Mouse (Mus musculus) layer of hippocampus, adult 8-10 months (tissue): ENCODE measurements around the gene Tbca. TPM values are rescaled to one million over a fixed set of nuclear protein-coding genes. Genes with fewer than 3 reads are reported as not detected.

Source experiments
- DNase-seq, 2 experiments: peaks; one replicate each; pipeline ENCODE4 v3.0.0; 2022; ENCODE audit warnings: low spot score in 2 of 2
- total RNA-seq, 4 experiments: library from RNA; stranded (reverse); gene quantifications; 2 replicates each; pipeline ENCODE4 v1.2.4; 2022

Gene Tbca
- total RNA-seq, 4 experiments from 2014 or later = 137 to 161 (median 147) TPM

GRCm38 (mm10) chr13:94877991-94878745, 89.5 kb downstream of the Tbca start:
- no peak for DNase-seq

- DNase-seq = no peak
These were observed 92.5 kb downstream of the Tbca start for GRCm38 (mm10) chr13:94881201-94881600.

- DNase-seq = no peak
These were observed 93.5 kb downstream of the Tbca start for GRCm38 (mm10) chr13:94882221-94882620.

GRCm38 (mm10) chr13:94882711-94883145, 94.0 kb downstream of the Tbca start:
- DNase-seq = no peak

- no peak for DNase-seq
These were observed 94.7 kb downstream of the Tbca start for GRCm38 (mm10) chr13:94883163-94883965.

GRCm38 (mm10) chr13:94883966-94884960, 95.6 kb downstream of the Tbca start:
- DNase-seq = no peak

- no peak for DNase-seq
These were observed 96.9 kb downstream of the Tbca start for GRCm38 (mm10) chr13:94885291-94886235.

Other genes with a start within 250 kb of the Tbca start
- gene Otp, start 86.7 kb downstream of the Tbca start, total RNA-seq = not detected
- 10 to 100 TPM; 22.0 to 23.2 (median 22.8) TPM for gene Wdr41, start 187.4 kb downstream of the Tbca start, total RNA-seq